Mouse (Mus musculus): ENCODE results near the gene Gm49711. TPM values are rescaled to one million over a fixed set of nuclear protein-coding genes. Genes with fewer than 3 reads are reported as not detected.
A peak's percentile ranks its signal among the peaks of the same experiment; 100 is the strongest.
"Not testable (repeated sequence)": the region's sequence is repeated elsewhere in the genome, so short reads cannot be mapped to it uniquely, and the experiment has no call there.

The Gm49711 gene
- polyA plus RNA-seq, 1 experiment, result not detected

- H3K4me2 ChIP-seq (ENCODE audit: low read depth), result no peak overlapping the region
- no peak overlapping the region for H3ac ChIP-seq (ENCODE audit: control insufficient read depth, insufficient read length)
- H3K36me3 ChIP-seq (ENCODE audit: control insufficient read depth, insufficient read depth), result peaks cover 2% of the 10 kb centered on the region
- H3K79me2 ChIP-seq (ENCODE audit: control insufficient read depth, insufficient read depth), result peaks cover 5% of the 10 kb centered on the region
- TF ChIP-seq MAX (IDR thresholded peaks at IDR 0.05; ENCODE audit: low read depth), result no peak
- no peak for TF ChIP-seq E2F4 (IDR thresholded peaks at IDR 0.05; ENCODE audit: insufficient read depth)
- TF ChIP-seq REST (IDR thresholded peaks at IDR 0.05; ENCODE audit: insufficient read depth, insufficient read length), result no peak
- no peak for TF ChIP-seq POLR2AphosphoS2 (IDR thresholded peaks at IDR 0.05; ENCODE audit: insufficient read length, low read depth)
- no peak for TF ChIP-seq MYOD1 (IDR thresholded peaks at IDR 0.05; ENCODE audit: control insufficient read depth in 1 of 3, insufficient read length in 2 of 3, low read depth in 2 of 3)
- TF ChIP-seq TCF3 (IDR thresholded peaks at IDR 0.05; ENCODE audit: insufficient read length, low read depth), result no peak
- no peaks in the 10 kb centered on the region for H3K27me3 ChIP-seq (ENCODE audit: control insufficient read depth, insufficient read depth, insufficient read length)
- H3K4me3 ChIP-seq, result no peak overlapping the region
These were observed 40.4 kb downstream of the Gm49711 start for GRCm38 (mm10) chr16:92098351-92099051.

GRCm38 (mm10) chr16:92099598-92099997 is 41.5 kb downstream of the Gm49711 start:
- no peaks in the 10 kb centered on the region for H3K36me3 ChIP-seq (ENCODE audit: control insufficient read depth, insufficient read depth)
- TF ChIP-seq USF1 (IDR thresholded peaks at IDR 0.05; ENCODE audit: low read depth) (no peak), REST (IDR thresholded peaks at IDR 0.05; ENCODE audit: insufficient read depth, insufficient read length) (no peak), POLR2A (IDR thresholded peaks at IDR 0.05; ENCODE audit: insufficient read length, low read depth) (no peak), CEBPB (IDR thresholded peaks at IDR 0.05; ENCODE audit: insufficient read depth, poor library complexity, severe bottlenecking) (no peak), MAX (IDR thresholded peaks at IDR 0.05; ENCODE audit: low read depth) (no peak), POLR2AphosphoS2 (IDR thresholded peaks at IDR 0.05; ENCODE audit: insufficient read length, low read depth) (no peak), E2F4 (IDR thresholded peaks at IDR 0.05; ENCODE audit: insufficient read depth) (no peak), MYOG (IDR thresholded peaks at IDR 0.05; ENCODE audit: control insufficient read depth in 1 of 3, insufficient read depth in 1 of 3, insufficient read length in 2 of 3, low read depth in 2 of 3) (no peak)

GRCm38 (mm10) chr16:92100111-92100510 is 42.0 kb downstream of the Gm49711 start:
- TF ChIP-seq E2F4 (IDR thresholded peaks at IDR 0.05; ENCODE audit: insufficient read depth) (no peak), POLR2A (IDR thresholded peaks at IDR 0.05; ENCODE audit: insufficient read length, low read depth) (no peak), MYOG (IDR thresholded peaks at IDR 0.05; ENCODE audit: control insufficient read depth in 1 of 3, insufficient read depth in 1 of 3, insufficient read length in 2 of 3, low read depth in 2 of 3) (no peak), TCF12 (IDR thresholded peaks at IDR 0.05; ENCODE audit: insufficient read depth, poor library complexity, severe bottlenecking) (no peak), CEBPB (IDR thresholded peaks at IDR 0.05; ENCODE audit: insufficient read depth, poor library complexity, severe bottlenecking) (no peak), MAX (IDR thresholded peaks at IDR 0.05; ENCODE audit: low read depth) (no peak), USF1 (IDR thresholded peaks at IDR 0.05; ENCODE audit: low read depth) (no peak), REST (IDR thresholded peaks at IDR 0.05; ENCODE audit: insufficient read depth, insufficient read length) (no peak), POLR2AphosphoS2 (IDR thresholded peaks at IDR 0.05; ENCODE audit: insufficient read length, low read depth) (no peak), TCF3 (IDR thresholded peaks at IDR 0.05; ENCODE audit: insufficient read length, low read depth) (no peak), SRF (IDR thresholded peaks at IDR 0.05; ENCODE audit: control insufficient read depth, insufficient read length, low read depth) (no peak), MYOD1 (IDR thresholded peaks at IDR 0.05; ENCODE audit: control insufficient read depth in 1 of 3, insufficient read length in 2 of 3, low read depth in 2 of 3) (no peak)
- no peak overlapping the region for H3K4me2 ChIP-seq (ENCODE audit: low read depth)
- no peak overlapping the region for H3K4me3 ChIP-seq
- no peaks in the 10 kb centered on the region for H3K79me2 ChIP-seq (ENCODE audit: control insufficient read depth, insufficient read depth)
- no peaks in the 10 kb centered on the region for H3K27me3 ChIP-seq (ENCODE audit: control insufficient read depth, insufficient read depth, insufficient read length)
- H3ac ChIP-seq (ENCODE audit: control insufficient read depth, insufficient read length), result no peak overlapping the region
- no peaks in the 10 kb centered on the region for H3K36me3 ChIP-seq (ENCODE audit: control insufficient read depth, insufficient read depth)

More at GRCm38 (mm10) chr16:92099598-92099997, 41.5 kb downstream of the Gm49711 start:
- Histone ChIP-seq H3K79me2 (ENCODE audit: control insufficient read depth, insufficient read depth) (no peaks in the 10 kb centered on the region), H3K4me2 (ENCODE audit: low read depth) (no peak overlapping the region), H3K27me3 (ENCODE audit: control insufficient read depth, insufficient read depth, insufficient read length) (no peaks in the 10 kb centered on the region), H3K4me3 (no peak overlapping the region), H3ac (ENCODE audit: control insufficient read depth, insufficient read length) (no peak overlapping the region)

GRCm38 (mm10) chr16:92102115-92102514 is 44.0 kb downstream of the Gm49711 start:
- Histone ChIP-seq H3K4me2 (ENCODE audit: low read depth) (no peak overlapping the region), H3ac (ENCODE audit: control insufficient read depth, insufficient read length) (no peak overlapping the region), H3K36me3 (ENCODE audit: control insufficient read depth, insufficient read depth) (peaks cover 6% of the 10 kb centered on the region), H3K4me3 (no peak overlapping the region), H3K79me2 (ENCODE audit: control insufficient read depth, insufficient read depth) (peaks cover 9% of the 10 kb centered on the region), H3K27me3 (ENCODE audit: control insufficient read depth, insufficient read depth, insufficient read length) (no peaks in the 10 kb centered on the region)
- no peak for TF ChIP-seq POLR2A (IDR thresholded peaks at IDR 0.05; ENCODE audit: insufficient read length, low read depth)
- peak in 1 of 3 experiments; percentile 25 for TF ChIP-seq MYOG (IDR thresholded peaks at IDR 0.05; ENCODE audit: control insufficient read depth in 1 of 3, insufficient read depth in 1 of 3, insufficient read length in 2 of 3, low read depth in 2 of 3)

- H3K4me3 ChIP-seq; H3K79me2 ChIP-seq (ENCODE audit: control insufficient read depth, insufficient read depth); H3K27me3 ChIP-seq (ENCODE audit: control insufficient read depth, insufficient read depth, insufficient read length); H3K36me3 ChIP-seq (ENCODE audit: control insufficient read depth, insufficient read depth); H3ac ChIP-seq (ENCODE audit: control insufficient read depth, insufficient read length); H3K4me2 ChIP-seq (ENCODE audit: low read depth): not testable (repeated sequence)
These were observed 44.8 kb downstream of the Gm49711 start for GRCm38 (mm10) chr16:92102931-92103330.

All from myocyte (in vitro differentiated cells).